Mouse (Mus musculus) limb, embryonic 14.5 days (tissue): ENCODE measurements at regions not wholly inside any gene's neighbourhood (a gene's known extent, or its start where the extent isn't known, plus 50 kb on each side); places are given as distances from the start of the nearest gene placed in this dataset.

Experiments used
- ATAC-seq: fragments of 200-750 bp; cut with Nextera tagmentation; 2 replicates; pipeline ENCODE4 v1.8.0; 2017; ENCODE audit warnings: low read depth, moderate number of reproducible peaks, moderate TSS enrichment; ENCODE audit not compliant: low FRiP score
- DNase-seq: peaks from one replicate; pipeline ENCODE4 v3.0.0-alpha.2; 2015; ENCODE audit warnings: low spot score
- H3K27ac ChIP-seq: fragments of 300-500 bp; sonication (generic); replicated peaks from 2 replicates; pipeline ENCODE4 v1.5.1; 2014; ENCODE audit warnings: low read depth, mild to moderate bottlenecking, low read length, moderate library complexity, mixed read lengths
- H3K27me3 ChIP-seq: fragments of 300-500 bp; sonication (generic); 2 replicates; pipeline ENCODE4 v1.6.1; 2014; ENCODE audit warnings: low read length, mixed read lengths; ENCODE audit not compliant: control insufficient read depth, insufficient read depth
- H3K36me3 ChIP-seq: fragments of 300-500 bp; sonication (generic); 2 replicates; pipeline ENCODE4 v1.6.1; 2014; ENCODE audit warnings: mild to moderate bottlenecking, low read length, moderate library complexity, mixed read lengths; ENCODE audit not compliant: control insufficient read depth, insufficient read depth
- H3K4me1 ChIP-seq: fragments of 300-500 bp; sonication (generic); 2 replicates; pipeline ENCODE4 v1.6.1; 2014; ENCODE audit warnings: antibody characterized with exemption, low read length, mixed read lengths; ENCODE audit not compliant: control insufficient read depth, insufficient read depth
- H3K4me2 ChIP-seq: fragments of 300-500 bp; sonication (generic); replicated peaks from 2 replicates; pipeline ENCODE4 v1.6.1; 2014; ENCODE audit warnings: low read depth, mild to moderate bottlenecking, low read length, moderate library complexity; ENCODE audit not compliant: severe bottlenecking
- H3K4me3 ChIP-seq: fragments of 300-500 bp; sonication (generic); replicated peaks from 2 replicates; pipeline ENCODE4 v1.5.1; 2014; ENCODE audit warnings: low read length
- H3K9ac ChIP-seq: fragments of 300-500 bp; sonication (generic); 2 replicates; pipeline ENCODE4 v1.6.1; 2014; ENCODE audit warnings: mild to moderate bottlenecking, low read depth, low read length, moderate library complexity; ENCODE audit not compliant: severe bottlenecking
- H3K9me3 ChIP-seq: fragments of 300-500 bp; sonication (generic); 2 replicates; pipeline ENCODE4 v1.6.1; 2016; ENCODE audit warnings: low read length; ENCODE audit not compliant: control insufficient read depth
- POLR2A ChIP-seq: fragments of 200-500 bp; IDR thresholded peaks from 2 replicates; pipeline ENCODE4 v1.8.0; 2012; ENCODE audit warnings: inconsistent platforms, mild to moderate bottlenecking, moderate library complexity, borderline replicate concordance; ENCODE audit not compliant: insufficient read depth, insufficient read length; ENCODE audit errors: extremely low read depth
- WGBS: fragments of 180-500 bp; shearing (Covaris S2); extraction: QIAGEN DNeasy Blood & Tissue Kit; methylation state at CpG from one replicate; pipeline ENCODE4 v1.1.7; 2014; 5-methylcytosine and 5-hydroxymethylcytosine counted together

- H3K9me3 ChIP-seq: no peaks in the 10 kb centered on the region
- no peaks in the 10 kb centered on the region for H3K4me1 ChIP-seq
- H3K27ac ChIP-seq: no peak overlapping the region
- no peaks in the 10 kb centered on the region; the same call in 1 of the 2 replicates for H3K36me3 ChIP-seq
- H3K27me3 ChIP-seq: no peaks in the 10 kb centered on the region
- H3K4me3 ChIP-seq: no peak overlapping the region
- ATAC-seq (no peak), DNase-seq (no peak)
- H3K9ac ChIP-seq: no peak overlapping the region
- TF ChIP-seq POLR2A: no peak
- H3K4me2 ChIP-seq: no peak overlapping the region
Measured at GRCm38 (mm10) chr1:73727781-73728180, 396.5 kb downstream of the Tns1 start.

DNA sequence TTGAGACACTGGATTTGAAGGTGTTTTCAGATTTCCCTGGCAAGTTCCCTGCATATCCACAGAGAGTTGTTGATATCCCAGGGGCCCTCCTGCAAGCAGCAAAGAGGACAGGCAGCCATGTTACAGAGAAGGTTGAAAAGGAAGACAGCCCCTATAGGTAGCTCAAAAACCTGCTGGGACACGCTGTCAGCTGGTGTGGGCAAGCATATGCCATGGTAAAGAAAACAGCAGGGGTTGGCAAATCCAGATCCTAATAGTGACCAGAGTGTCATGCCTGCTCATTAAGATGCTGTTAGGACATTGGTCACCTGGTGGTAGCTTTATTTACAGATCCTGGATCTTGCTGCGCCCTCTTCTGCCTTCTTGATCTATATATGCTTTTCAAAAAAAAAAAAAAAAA lies 397.6 kb downstream of the Tns1 start:
- Histone ChIP-seq H3K27me3 (no peaks in the 10 kb centered on the region), H3K9ac (no peak overlapping the region), H3K27ac (no peak overlapping the region), H3K4me2 (no peak overlapping the region), H3K4me3 (no peak overlapping the region), H3K4me1 (no peaks in the 10 kb centered on the region), H3K9me3 (no peaks in the 10 kb centered on the region), H3K36me3 (no peaks in the 10 kb centered on the region; the same call in 1 of the 2 replicates)
- no peak for DNase-seq
- WGBS: 82% methylated on average over 2 of the region's 2 CpGs
- ATAC-seq: no peak
- no peak for TF ChIP-seq POLR2A

DNA sequence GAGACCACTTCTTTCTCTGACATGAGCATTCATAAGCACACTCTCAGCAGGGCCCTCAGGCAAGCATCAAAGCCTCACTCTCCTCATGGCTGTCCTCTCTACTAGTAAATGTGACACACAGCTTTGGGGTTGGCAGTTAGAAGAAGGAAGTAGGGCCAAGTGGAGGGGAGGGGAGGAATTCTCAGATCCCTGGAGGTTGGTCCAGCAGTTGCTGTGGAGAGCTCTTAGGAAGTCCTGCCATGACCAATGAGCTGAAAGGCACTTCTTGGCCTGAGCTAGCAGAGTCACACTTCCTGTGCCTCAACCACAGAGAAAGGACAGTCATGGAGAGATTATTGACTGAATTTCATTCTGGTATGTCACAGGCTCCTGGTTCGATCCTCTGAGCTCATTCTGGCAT lies 398.8 kb downstream of the Tns1 start:
- TF ChIP-seq POLR2A: no peak
- Histone ChIP-seq H3K27me3 (no peaks in the 10 kb centered on the region), H3K27ac (no peak overlapping the region), H3K9ac (no peak overlapping the region), H3K4me3 (no peak overlapping the region), H3K4me2 (no peak overlapping the region), H3K36me3 (no peaks in the 10 kb centered on the region; the same call in 1 of the 2 replicates), H3K9me3 (no peaks in the 10 kb centered on the region), H3K4me1 (no peaks in the 10 kb centered on the region)
- 81% methylated on average over 1 of the region's 1 CpGs for WGBS
- no peak for DNase-seq
- no peak for ATAC-seq

DNA sequence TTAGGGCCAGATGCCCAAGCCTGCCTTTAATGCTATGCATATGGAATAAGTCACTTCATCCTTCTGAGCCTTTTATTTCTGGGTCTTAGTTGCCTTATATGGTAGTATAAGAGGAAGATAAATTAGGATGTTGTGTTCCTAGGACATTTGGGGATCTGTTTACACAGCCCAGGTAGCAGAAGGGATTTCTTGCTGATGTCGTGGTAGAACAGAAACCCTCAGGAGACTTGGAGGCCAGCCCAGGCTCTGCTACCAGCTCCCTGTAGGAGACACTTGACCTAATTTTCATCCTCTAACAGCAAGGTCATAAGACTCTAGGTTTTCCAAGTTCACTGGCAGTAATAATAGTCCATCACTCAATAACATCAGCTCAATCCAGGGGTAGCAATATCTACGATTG lies 399.7 kb downstream of the Tns1 start:
- DNase-seq: peak; percentile 5
- 66% methylated on average over 2 of the region's 2 CpGs for WGBS
- no peak overlapping the region for H3K4me3 ChIP-seq
- H3K4me2 ChIP-seq: no peak overlapping the region
- H3K36me3 ChIP-seq: no peaks in the 10 kb centered on the region; the same call in 1 of the 2 replicates
- H3K9ac ChIP-seq: no peak overlapping the region
- ATAC-seq: no peak
- no peaks in the 10 kb centered on the region for H3K27me3 ChIP-seq
- H3K27ac ChIP-seq: no peak overlapping the region
- no peaks in the 10 kb centered on the region for H3K4me1 ChIP-seq
- H3K9me3 ChIP-seq: no peaks in the 10 kb centered on the region
- no peak for TF ChIP-seq POLR2A

DNA sequence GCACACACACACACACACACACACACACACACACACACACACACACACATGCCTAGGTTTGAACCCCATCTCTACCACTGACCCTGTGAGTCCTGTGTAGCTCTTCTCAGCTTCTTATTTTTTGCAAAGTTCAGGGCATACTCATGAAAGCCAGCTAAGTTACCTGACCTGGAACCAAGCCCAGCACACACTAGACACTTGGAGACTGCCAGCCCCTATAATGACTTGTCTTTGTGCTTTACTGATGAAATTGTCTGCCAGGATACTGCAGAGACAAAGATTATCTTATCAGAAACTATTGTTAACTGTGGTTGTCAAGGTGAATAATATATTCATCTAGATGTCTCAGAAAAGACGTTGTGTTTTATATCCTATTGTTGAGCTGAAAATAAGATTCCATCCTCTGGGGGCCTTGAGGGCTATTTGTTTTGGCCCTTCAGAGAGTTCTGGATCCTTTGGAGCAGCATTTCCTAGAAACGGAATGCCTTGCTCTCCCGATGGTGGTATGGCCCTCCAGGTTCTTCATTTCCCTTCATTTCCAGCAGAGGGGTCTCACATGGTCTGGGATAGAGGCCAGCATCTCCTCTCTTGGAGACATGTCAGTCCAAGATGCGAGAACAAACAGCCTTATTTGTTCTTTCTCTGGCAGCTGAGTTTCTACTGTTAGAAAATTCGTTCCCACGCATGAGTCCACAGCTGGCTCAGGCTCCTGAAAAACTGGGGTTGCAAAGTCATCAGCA lies 402.6 kb downstream of the Tns1 start:
- TF ChIP-seq POLR2A: no peak
- no peak for DNase-seq
- Histone ChIP-seq H3K4me2 (no peak overlapping the region), H3K4me1 (no peaks in the 10 kb centered on the region), H3K9me3 (no peaks in the 10 kb centered on the region), H3K9ac (no peak overlapping the region), H3K36me3 (no peaks in the 10 kb centered on the region), H3K27me3 (no peaks in the 10 kb centered on the region), H3K4me3 (no peak overlapping the region), H3K27ac (no peak overlapping the region)
- 85% methylated on average over 6 of the region's 6 CpGs for WGBS
- ATAC-seq: no peak

GRCm38 (mm10) chr1:73718421-73718820 lies 405.8 kb downstream of the Tns1 start:
- no peak for ATAC-seq
- Histone ChIP-seq H3K27me3 (no peaks in the 10 kb centered on the region), H3K27ac (no peak overlapping the region), H3K9ac (no peak overlapping the region), H3K4me3 (no peak overlapping the region), H3K9me3 (no peaks in the 10 kb centered on the region), H3K4me2 (no peak overlapping the region), H3K36me3 (no peaks in the 10 kb centered on the region), H3K4me1 (no peaks in the 10 kb centered on the region)
- TF ChIP-seq POLR2A: no peak
- no peak for DNase-seq
- 74% methylated on average over 5 of the region's 5 CpGs for WGBS
